Mouse (Mus musculus): ENCODE results near the gene Slc22a14.

Slc22a14 gene

GRCm38 (mm10) chr9:119357331-119358057 is 7.9 kb downstream of the Slc22a14 start, which contains the start of gene Xylb:
Gene Xylb (plus strand): TSS chr9:119357381.
- peak; percentile 81 for DNase-seq (ENCODE audit: low spot score)

GRCm38 (mm10) chr9:119355943-119356342 is 9.4 kb downstream of the Slc22a14 start:
- no peak for DNase-seq (ENCODE audit: low spot score)

- no peak for DNase-seq (ENCODE audit: low spot score)
Measured at GRCm38 (mm10) chr9:119353926-119354325, 11.4 kb downstream of the Slc22a14 start.

- peak; percentile 69 for DNase-seq (ENCODE audit: low spot score)
Measured at GRCm38 (mm10) chr9:119352060-119352459, 13.3 kb downstream of the Slc22a14 start.

GRCm38 (mm10) chr9:119350947-119351705 is 14.2 kb downstream of the Slc22a14 start:
- no peak for DNase-seq (ENCODE audit: low spot score)

- no peak for DNase-seq (ENCODE audit: low spot score)
Measured at GRCm38 (mm10) chr9:119350531-119350930, 14.8 kb downstream of the Slc22a14 start.

- DNase-seq (ENCODE audit: low spot score), result no peak
Measured at GRCm38 (mm10) chr9:119346376-119346775, 19.0 kb downstream of the Slc22a14 start.

- no peak for DNase-seq (ENCODE audit: low spot score)
Measured at GRCm38 (mm10) chr9:119342728-119343127, 22.6 kb downstream of the Slc22a14 start.

- peak; percentile 94 for DNase-seq (ENCODE audit: low spot score)
Measured at GRCm38 (mm10) chr9:119340909-119341816, 24.2 kb downstream of the Slc22a14 start, which contains the start of gene Myd88. Gene Myd88 (minus strand): TSS chr9:119341411.

- DNase-seq (ENCODE audit: low spot score), result no peak
Measured at GRCm38 (mm10) chr9:119340212-119340580, 25.2 kb downstream of the Slc22a14 start.

GRCm38 (mm10) chr9:119339558-119340211 is 25.7 kb downstream of the Slc22a14 start, which contains the start of gene Acaa1a:
Gene Acaa1a (plus strand): TSS chr9:119339676.
- peak; percentile 69 for DNase-seq (ENCODE audit: low spot score)

GRCm38 (mm10) chr9:119339106-119339505 is 26.2 kb downstream of the Slc22a14 start:
- DNase-seq (ENCODE audit: low spot score), result no peak

- DNase-seq (ENCODE audit: low spot score), result no peak
Measured at GRCm38 (mm10) chr9:119338350-119338749, 27.0 kb downstream of the Slc22a14 start.

GRCm38 (mm10) chr9:119337842-119338241 is 27.5 kb downstream of the Slc22a14 start:
- no peak for DNase-seq (ENCODE audit: low spot score)

- DNase-seq (ENCODE audit: low spot score), result no peak
Measured at GRCm38 (mm10) chr9:119335571-119335970, 29.8 kb downstream of the Slc22a14 start.

- no peak for DNase-seq (ENCODE audit: low spot score)
Measured at GRCm38 (mm10) chr9:119334834-119335233, 30.5 kb downstream of the Slc22a14 start.

GRCm38 (mm10) chr9:119334324-119334723 is 31.0 kb downstream of the Slc22a14 start:
- DNase-seq (ENCODE audit: low spot score), result peak; percentile 32

- DNase-seq (ENCODE audit: low spot score), result no peak
Measured at GRCm38 (mm10) chr9:119330186-119330963, 35.0 kb downstream of the Slc22a14 start.

GRCm38 (mm10) chr9:119328488-119328887 is 36.9 kb downstream of the Slc22a14 start:
- DNase-seq (ENCODE audit: low spot score), result no peak

GRCm38 (mm10) chr9:119324130-119324529 is 41.2 kb downstream of the Slc22a14 start:
- no peak for DNase-seq (ENCODE audit: low spot score)

GRCm38 (mm10) chr9:119323260-119323645 is 42.1 kb downstream of the Slc22a14 start:
- DNase-seq (ENCODE audit: low spot score), result no peak

All from T-cell, adult 2 months (primary cell).